Mouse (Mus musculus) heart, adult 2 months (tissue): ENCODE measurements around the gene Clrn1. TPM values are rescaled to one million over a fixed set of nuclear protein-coding genes. Genes with fewer than 3 reads are reported as not detected.

Experiments
- DNase-seq, 2 experiments: peaks; one replicate each; pipeline ENCODE4 v3.0.0; 2021
- H3K27ac ChIP-seq: fragments of 200-600 bp; 2 replicates; pipeline ENCODE4 v1.8.1; 2022
- H3K27me3 ChIP-seq: fragments of 200-500 bp; 2 replicates; pipeline ENCODE4 v1.6.1; 2012; ENCODE audit warnings: mild to moderate bottlenecking, low read length, inconsistent platforms, mixed read lengths; ENCODE audit not compliant: control insufficient read depth, insufficient read depth
- H3K36me3 ChIP-seq: fragments of 200-500 bp; 2 replicates; pipeline ENCODE4 v1.6.1; 2012; ENCODE audit warnings: low read length, inconsistent platforms; ENCODE audit not compliant: control insufficient read depth, insufficient read depth
- H3K4me1 ChIP-seq: fragments of 200-500 bp; 2 replicates; pipeline ENCODE4 v1.6.1; 2011; ENCODE audit warnings: low read length; ENCODE audit not compliant: control insufficient read depth, insufficient read depth
- H3K4me3 ChIP-seq: fragments of 200-600 bp; 2 replicates; pipeline ENCODE4 v1.8.1; 2022
- H3K79me2 ChIP-seq: fragments of 200-500 bp; replicated peaks from 2 replicates; pipeline ENCODE4 v1.6.1; 2012; ENCODE audit warnings: mild to moderate bottlenecking, inconsistent platforms, low read length, moderate library complexity, mixed read lengths; ENCODE audit not compliant: control insufficient read depth, insufficient read depth
- H3K9ac ChIP-seq: fragments of 200-500 bp; 2 replicates; pipeline ENCODE4 v1.6.1; 2012; ENCODE audit warnings: low read depth, mild to moderate bottlenecking, control low read depth, inconsistent platforms, low read length, mixed read lengths
- CTCF ChIP-seq: fragments of 200-600 bp; IDR thresholded peaks from 2 replicates; pipeline ENCODE4 v1.8.1; 2022; ENCODE audit warnings: antibody characterized with exemption, mild to moderate bottlenecking, moderate library complexity
- EP300 ChIP-seq: fragments of 200-500 bp; IDR thresholded peaks from 2 replicates; pipeline ENCODE4 v1.6.1; 2011; ENCODE audit warnings: low read depth, low read length, control low read depth; ENCODE audit not compliant: insufficient read depth
- POLR2A ChIP-seq: fragments of 200-500 bp; IDR thresholded peaks from 2 replicates; pipeline ENCODE4 v1.6.1; 2011; ENCODE audit warnings: mild to moderate bottlenecking, low read depth, low read length, control low read depth; ENCODE audit not compliant: insufficient read depth
- WGBS: fragments of 180-500 bp; shearing (Covaris S2); methylation state at CpG from one replicate; pipeline ENCODE4 v1.1.7; 2018; 5-methylcytosine and 5-hydroxymethylcytosine counted together
- intact Hi-C: fragments of 180-260 bp; cut with DNase I; formaldehyde crosslinking; loops from one replicate; pipeline ENCODE4 v1.15.1; 2025
- polyA plus RNA-seq: library from polyadenylated mRNA; depleted of rRNA; stranded (reverse); fragments of >200 nt; gene quantifications from 2 replicates; pipeline ENCODE4 v1.2.3, GENCODE M21; 2012
- total RNA-seq, 2 experiments: library from RNA; stranded (reverse); gene quantifications; 2 replicates each; pipeline ENCODE4 v1.2.3; 2021

The Clrn1 gene
- total and polyA plus RNA-seq, 3 experiments = not detected

- intact Hi-C loops = no loop called here
- no peak overlapping the region for H3K27ac ChIP-seq
These were observed 17.1 kb upstream of the Clrn1 start for GRCm38 (mm10) chr3:58902051-58902758.

DNA sequence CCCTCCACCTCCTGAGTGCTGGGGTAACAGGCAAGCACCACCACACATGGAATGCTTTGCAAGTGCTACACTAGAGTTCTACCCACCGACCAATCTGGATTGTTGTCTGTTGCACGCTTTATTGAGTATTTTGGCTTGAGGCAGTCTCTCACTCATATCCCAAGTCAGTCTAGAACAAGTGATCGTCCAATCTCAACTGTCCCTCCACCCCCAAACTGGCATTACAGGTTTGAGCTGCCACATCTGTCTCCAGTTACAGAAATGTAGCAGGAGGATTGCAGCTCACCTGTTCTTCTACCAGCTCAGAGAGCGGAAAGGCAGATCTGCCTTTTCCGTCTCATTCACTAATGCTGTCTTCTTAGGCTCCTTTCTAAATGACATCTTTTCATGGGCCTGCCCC is 10.0 kb upstream of the Clrn1 start:
- Histone ChIP-seq H3K36me3 (no peaks in the 10 kb centered on the region), H3K4me3 (no peak overlapping the region), H3K27me3 (0 out of 2 replicates have a peak, but pooled peaks cover 1% of the 10 kb centered on the region), H3K79me2 (no peaks in the 10 kb centered on the region), H3K27ac (no peak overlapping the region), H3K9ac (no peak overlapping the region), H3K4me1 (no peaks in the 10 kb centered on the region)
- intact Hi-C loops = no loop called here
- TF ChIP-seq EP300 (no peak), POLR2A (no peak), CTCF (no peak)
- no peak for DNase-seq
- 92% methylated on average over 5 of the region's 5 CpGs for WGBS

More at GRCm38 (mm10) chr3:58902051-58902758, 17.1 kb upstream of the Clrn1 start:
- WGBS = 81% methylated on average over 13 of the region's 13 CpGs
- H3K36me3 ChIP-seq = no peaks in the 10 kb centered on the region
- TF ChIP-seq EP300 (no peak), POLR2A (no peak), CTCF (no peak)
- H3K79me2 ChIP-seq = no peaks in the 10 kb centered on the region
- no peak for DNase-seq
- H3K4me1 ChIP-seq = no peaks in the 10 kb centered on the region
- 0 out of 2 replicates have a peak, but pooled peaks cover 1% of the 10 kb centered on the region for H3K27me3 ChIP-seq
- H3K4me3 ChIP-seq = no peak overlapping the region
- no peak overlapping the region for H3K9ac ChIP-seq

DNA sequence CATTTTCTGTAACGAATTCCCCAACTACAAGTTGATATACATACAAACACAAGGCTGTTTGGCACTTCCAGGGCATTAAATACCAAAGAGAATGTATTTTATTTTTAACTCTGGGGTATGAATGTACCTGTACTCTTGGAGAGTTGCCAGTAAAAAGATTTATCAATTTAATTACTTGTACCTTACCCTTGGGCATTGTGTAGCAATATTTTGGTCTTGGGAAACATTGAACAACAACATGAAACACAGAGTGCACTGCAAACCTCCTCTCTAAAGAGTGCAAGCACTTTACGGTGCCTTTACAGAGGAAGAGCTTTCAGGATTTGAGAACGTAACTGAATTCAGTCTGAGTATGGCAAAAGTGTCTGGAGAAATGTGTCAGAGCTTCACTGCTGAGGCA is 9.4 kb upstream of the Clrn1 start:
- H3K9ac ChIP-seq = no peak overlapping the region
- H3K36me3 ChIP-seq = no peaks in the 10 kb centered on the region
- H3K27ac ChIP-seq = no peak overlapping the region
- no peaks in the 10 kb centered on the region for H3K79me2 ChIP-seq
- H3K4me3 ChIP-seq = no peak overlapping the region
- H3K27me3 ChIP-seq = 0 out of 2 replicates have a peak, but pooled peaks cover 1% of the 10 kb centered on the region
- TF ChIP-seq EP300 (no peak), POLR2A (no peak), CTCF (no peak)
- intact Hi-C loops = no loop called here
- WGBS = 87% methylated on average over 3 of the region's 3 CpGs
- no peak for DNase-seq
- no peaks in the 10 kb centered on the region for H3K4me1 ChIP-seq

GRCm38 (mm10) chr3:58889670-58890069 is 4.5 kb upstream of the Clrn1 start:
- WGBS = 84% methylated on average over 3 of the region's 3 CpGs
- H3K27me3 ChIP-seq = no peaks in the 10 kb centered on the region
- no peak overlapping the region for H3K27ac ChIP-seq
- H3K36me3 ChIP-seq = no peaks in the 10 kb centered on the region
- no peaks in the 10 kb centered on the region for H3K4me1 ChIP-seq
- H3K79me2 ChIP-seq = no peaks in the 10 kb centered on the region
- H3K4me3 ChIP-seq = no peak overlapping the region
- TF ChIP-seq CTCF (no peak), EP300 (no peak), POLR2A (no peak)
- intact Hi-C loops = no loop called here
- no peak overlapping the region for H3K9ac ChIP-seq
- DNase-seq = no peak

GRCm38 (mm10) chr3:58888131-58888715 is 3.1 kb upstream of the Clrn1 start:
- no peak for TF ChIP-seq EP300
- TF ChIP-seq CTCF = no peak
- no peak for TF ChIP-seq POLR2A
- Histone ChIP-seq H3K27me3 (no peaks in the 10 kb centered on the region), H3K4me1 (no peaks in the 10 kb centered on the region), H3K36me3 (no peaks in the 10 kb centered on the region), H3K4me3 (no peak overlapping the region), H3K9ac (no peak overlapping the region), H3K79me2 (no peaks in the 10 kb centered on the region), H3K27ac (no peak overlapping the region)
- DNase-seq = no peak
- WGBS = 88% methylated on average over 7 of the region's 7 CpGs
- intact Hi-C loops = no loop called here

- intact Hi-C loops = no loop called here
- no peak overlapping the region for H3K4me3 ChIP-seq
- no peaks in the 10 kb centered on the region for H3K27me3 ChIP-seq
- peaks cover 2% of the 10 kb centered on the region for H3K4me1 ChIP-seq
- no peak overlapping the region for H3K27ac ChIP-seq
- DNase-seq = no peak
- no peak for TF ChIP-seq POLR2A
- TF ChIP-seq CTCF = no peak
- TF ChIP-seq EP300 = no peak
- no peak overlapping the region for H3K9ac ChIP-seq
- H3K79me2 ChIP-seq = no peaks in the 10 kb centered on the region
- H3K36me3 ChIP-seq = no peaks in the 10 kb centered on the region
- WGBS = 92% methylated on average over 10 of the region's 10 CpGs
These were observed 2.6 kb upstream of the Clrn1 start for GRCm38 (mm10) chr3:58887719-58888118.
